In genomic region chr17:48647431-48647830, GRCm38 (mm10) we compare ENCODE assay signal across 8 mouse cellular contexts.
DNase-seq lines count a peak whose midpoint lies in the region; ATAC-seq lines count a peak whose summit lies in the region.

No protein-coding gene starts in this region.

- intact Hi-C loops in heart, postnatal 25 days (cut with DNase I): no loop called here

- no peaks in the 10 kb centered on the region for H3K36me3 ChIP-seq in heart, embryonic 16.5 days (ENCODE audit: control insufficient read depth, insufficient read depth)
- no peaks in the 10 kb centered on the region for H3K36me3 ChIP-seq in intestine, embryonic 16.5 days (ENCODE audit: control insufficient read depth, insufficient read depth, low read length)

- H3K27ac ChIP-seq in heart, embryonic 16.5 days (ENCODE audit: low read length): no peak overlapping the region
- H3K27ac ChIP-seq in intestine, embryonic 16.5 days (ENCODE audit: low read length): no peak overlapping the region

- peaks cover 5% of the 10 kb centered on the region; the same call in 1 of the 2 replicates for H3K4me1 ChIP-seq in heart, embryonic 16.5 days (ENCODE audit: control insufficient read depth, insufficient read depth, low read length)
- no peaks in the 10 kb centered on the region for H3K4me1 ChIP-seq in intestine, embryonic 16.5 days (ENCODE audit: control insufficient read depth, insufficient read depth, low read length)

- H3K4me2 ChIP-seq in heart, embryonic 16.5 days (ENCODE audit: low read depth, low read length): peak overlapping the region; percentile 63
- peak overlapping the region; percentile 36 for H3K4me2 ChIP-seq in intestine, embryonic 16.5 days (ENCODE audit: low read depth, low read length)

- WGBS in heart, embryonic 16.5 days: 42% methylated on average over 14 of the region's 14 CpGs
- 45% methylated on average over 14 of the region's 14 CpGs for WGBS in intestine, embryonic 16.5 days

- H3K27me3 ChIP-seq in heart, embryonic 16.5 days (ENCODE audit: control insufficient read depth, insufficient read depth, low read length): no peaks in the 10 kb centered on the region
- no peaks in the 10 kb centered on the region for H3K27me3 ChIP-seq in intestine, embryonic 16.5 days (replicated peaks; ENCODE audit: control insufficient read depth, insufficient read depth, low read length)

- DNase-seq in heart, postnatal 25 days (ENCODE audit: low spot score): no peak
- peak; percentile 29 for DNase-seq in embryo, embryonic 11 days
- DNase-seq in retina, postnatal 7 days (ENCODE audit: low read depth, low spot score): peak; percentile 6
- no peak for DNase-seq in gastrocnemius, postnatal 10 days
- no peak for DNase-seq in urinary bladder, postnatal 25 days (ENCODE audit: low spot score)
- no peak for DNase-seq in right cerebral cortex, postnatal 14 days

- peak overlapping the region; percentile 38 for H3K4me3 ChIP-seq in heart, embryonic 16.5 days (ENCODE audit: low read length)
- H3K4me3 ChIP-seq in intestine, embryonic 16.5 days (ENCODE audit: low read length): 0 out of 2 replicates have a peak overlapping the region, but pooled peaks have one; percentile 2

- no peak overlapping the region; the same call in 1 of the 2 replicates for H3K9ac ChIP-seq in heart, embryonic 16.5 days (ENCODE audit: low read length)
- H3K9ac ChIP-seq in intestine, embryonic 16.5 days (ENCODE audit: low read depth, low read length): no peak overlapping the region

- ATAC-seq in heart, embryonic 16.5 days (replicated peaks; ENCODE audit: extremely low read depth, insufficient read depth, low FRiP score): peak; percentile 41; the same call in 1 of the 2 replicates
- ATAC-seq in intestine, embryonic 16.5 days: peak; percentile 21; the same call in 1 of the 2 replicates

- H3K9me3 ChIP-seq in heart, embryonic 16.5 days (replicated peaks; ENCODE audit: control insufficient read depth, low read length): no peaks in the 10 kb centered on the region
- H3K9me3 ChIP-seq in intestine, embryonic 16.5 days (ENCODE audit: control insufficient read depth, low read length): 0 out of 2 replicates have a peak, but pooled peaks cover 1% of the 10 kb centered on the region

Comparison
In these comparisons a context has a peak if more than half of its experiments do, and no peak if none do; other contexts are left out.
1. DNase-seq: peak in embryo, embryonic 11 days (single experiment) and retina, postnatal 7 days (single experiment); none in heart, postnatal 25 days (single experiment), gastrocnemius, postnatal 10 days (single experiment), urinary bladder, postnatal 25 days (single experiment) and right cerebral cortex, postnatal 14 days (single experiment).